Mouse (Mus musculus): ENCODE results near the gene Rarb. TPM values are rescaled to one million over a fixed set of nuclear protein-coding genes. Genes with fewer than 3 reads are reported as not detected.
A peak's percentile ranks its signal among the peaks of the same experiment; 100 is the strongest.

Gene Rarb
- polyA plus RNA-seq, 1 experiment from 2014 or later, result 7.6 TPM

GRCm38 (mm10) chr14:16547492-16548199, 271.3 kb downstream of the Rarb start:
- Histone ChIP-seq H3K4me1 (no peaks in the 10 kb centered on the region), H3K27ac (no peak overlapping the region), H3K4me2 (no peak overlapping the region), H3K9ac (no peak overlapping the region), H3K4me3 (no peak overlapping the region), H3K9me3 (replicated peaks) (no peaks in the 10 kb centered on the region), H3K36me3 (peaks cover 4% of the 10 kb centered on the region; the same call in 1 of the 2 replicates), H3K27me3 (replicated peaks) (no peaks in the 10 kb centered on the region)
- ATAC-seq, result no peak
- 69% methylated on average over 6 of the region's 6 CpGs for WGBS (ENCODE audit: insufficient replicate concordance)

GRCm38 (mm10) chr14:16544995-16545394, 274.0 kb downstream of the Rarb start:
- H3K36me3 ChIP-seq, result peaks cover 4% of the 10 kb centered on the region; the same call in 1 of the 2 replicates
- no peak overlapping the region for H3K27ac ChIP-seq
- no peaks in the 10 kb centered on the region for H3K27me3 ChIP-seq (replicated peaks)
- H3K4me3 ChIP-seq, result no peak overlapping the region
- no peak overlapping the region for H3K4me2 ChIP-seq
- no peak for ATAC-seq
- H3K9me3 ChIP-seq (replicated peaks), result no peaks in the 10 kb centered on the region
- no peaks in the 10 kb centered on the region for H3K4me1 ChIP-seq
- H3K9ac ChIP-seq, result no peak overlapping the region
- 45% methylated on average over 2 of the region's 2 CpGs for WGBS (ENCODE audit: insufficient replicate concordance)

GRCm38 (mm10) chr14:16541641-16542040, 277.3 kb downstream of the Rarb start:
- Histone ChIP-seq H3K27ac (no peak overlapping the region), H3K27me3 (replicated peaks) (no peaks in the 10 kb centered on the region), H3K36me3 (peaks cover 4% of the 10 kb centered on the region; the same call in 1 of the 2 replicates), H3K9me3 (replicated peaks) (no peaks in the 10 kb centered on the region), H3K4me3 (no peak overlapping the region), H3K4me2 (no peak overlapping the region), H3K9ac (no peak overlapping the region), H3K4me1 (no peaks in the 10 kb centered on the region)
- ATAC-seq, result no peak
- 42% methylated on average over 1 of the region's 1 CpGs for WGBS (ENCODE audit: insufficient replicate concordance)

- Histone ChIP-seq H3K9ac (0 out of 2 replicates have a peak overlapping the region, but pooled peaks have one; percentile 12), H3K36me3 (no peaks in the 10 kb centered on the region), H3K27me3 (replicated peaks) (no peaks in the 10 kb centered on the region), H3K4me1 (no peaks in the 10 kb centered on the region), H3K9me3 (replicated peaks) (no peaks in the 10 kb centered on the region), H3K27ac (no peak overlapping the region), H3K4me2 (no peak overlapping the region), H3K4me3 (no peak overlapping the region)
- 66% methylated on average over 4 of the region's 4 CpGs for WGBS (ENCODE audit: insufficient replicate concordance)
- ATAC-seq, result no peak
Observed at GRCm38 (mm10) chr14:16537433-16537832, 281.5 kb downstream of the Rarb start.

- H3K36me3 ChIP-seq, result no peaks in the 10 kb centered on the region
- H3K27ac ChIP-seq, result no peak overlapping the region
- no peak overlapping the region for H3K9ac ChIP-seq
- H3K4me1 ChIP-seq, result no peaks in the 10 kb centered on the region
- H3K4me2 ChIP-seq, result no peak overlapping the region
- ATAC-seq, result no peak
- no peaks in the 10 kb centered on the region for H3K27me3 ChIP-seq (replicated peaks)
- H3K4me3 ChIP-seq, result no peak overlapping the region
- no peaks in the 10 kb centered on the region for H3K9me3 ChIP-seq (replicated peaks)
- 67% methylated on average over 2 of the region's 2 CpGs for WGBS (ENCODE audit: insufficient replicate concordance)
Observed at GRCm38 (mm10) chr14:16528631-16529030, 290.3 kb downstream of the Rarb start.

- H3K9me3 ChIP-seq (replicated peaks), result no peaks in the 10 kb centered on the region
- WGBS (ENCODE audit: insufficient replicate concordance), result 68% methylated on average over 3 of the region's 3 CpGs
- H3K36me3 ChIP-seq, result no peaks in the 10 kb centered on the region
- H3K4me3 ChIP-seq, result no peak overlapping the region
- no peak for ATAC-seq
- no peak overlapping the region for H3K4me2 ChIP-seq
- H3K4me1 ChIP-seq, result no peaks in the 10 kb centered on the region
- no peak overlapping the region for H3K27ac ChIP-seq
- H3K27me3 ChIP-seq (replicated peaks), result no peaks in the 10 kb centered on the region
- no peak overlapping the region for H3K9ac ChIP-seq
Observed at GRCm38 (mm10) chr14:16526120-16526519, 292.8 kb downstream of the Rarb start.

- H3K4me3 ChIP-seq, result no peak overlapping the region
- H3K27me3 ChIP-seq (replicated peaks), result no peaks in the 10 kb centered on the region
- WGBS (ENCODE audit: insufficient replicate concordance), result 55% methylated on average over 5 of the region's 5 CpGs
- H3K4me2 ChIP-seq, result no peak overlapping the region
- no peaks in the 10 kb centered on the region for H3K4me1 ChIP-seq
- H3K36me3 ChIP-seq, result no peaks in the 10 kb centered on the region
- H3K9me3 ChIP-seq (replicated peaks), result no peaks in the 10 kb centered on the region
- no peak for ATAC-seq
- no peak overlapping the region for H3K9ac ChIP-seq
- H3K27ac ChIP-seq, result no peak overlapping the region
Observed at GRCm38 (mm10) chr14:16525137-16525924, 293.6 kb downstream of the Rarb start.

- no peak overlapping the region for H3K4me3 ChIP-seq
- WGBS (ENCODE audit: insufficient replicate concordance), result 81% methylated on average over 3 of the region's 3 CpGs
- no peaks in the 10 kb centered on the region for H3K36me3 ChIP-seq
- no peak overlapping the region for H3K27ac ChIP-seq
- no peak overlapping the region for H3K9ac ChIP-seq
- no peaks in the 10 kb centered on the region for H3K27me3 ChIP-seq (replicated peaks)
- H3K4me1 ChIP-seq, result no peaks in the 10 kb centered on the region
- ATAC-seq, result no peak
- H3K9me3 ChIP-seq (replicated peaks), result no peaks in the 10 kb centered on the region
- H3K4me2 ChIP-seq, result no peak overlapping the region
Observed at GRCm38 (mm10) chr14:16522852-16523251, 296.1 kb downstream of the Rarb start.

GRCm38 (mm10) chr14:16519588-16520167, 299.3 kb downstream of the Rarb start:
- Histone ChIP-seq H3K4me1 (0 out of 2 replicates have a peak, but pooled peaks cover 3% of the 10 kb centered on the region), H3K27ac (no peak overlapping the region)

GRCm38 (mm10) chr14:16517958-16518357, 301.0 kb downstream of the Rarb start:
- no peak overlapping the region for H3K9ac ChIP-seq
- no peak overlapping the region for H3K4me2 ChIP-seq
- H3K4me1 ChIP-seq, result 0 out of 2 replicates have a peak, but pooled peaks cover 3% of the 10 kb centered on the region
- ATAC-seq, result no peak
- no peak overlapping the region for H3K27ac ChIP-seq
- no peaks in the 10 kb centered on the region for H3K9me3 ChIP-seq (replicated peaks)
- no peaks in the 10 kb centered on the region for H3K27me3 ChIP-seq (replicated peaks)
- H3K36me3 ChIP-seq, result no peaks in the 10 kb centered on the region
- H3K4me3 ChIP-seq, result no peak overlapping the region

More at GRCm38 (mm10) chr14:16519588-16520167, 299.3 kb downstream of the Rarb start:
- no peaks in the 10 kb centered on the region for H3K27me3 ChIP-seq (replicated peaks)
- H3K4me3 ChIP-seq, result no peak overlapping the region
- WGBS (ENCODE audit: insufficient replicate concordance), result 67% methylated on average over 8 of the region's 8 CpGs
- ATAC-seq, result no peak
- no peaks in the 10 kb centered on the region for H3K36me3 ChIP-seq
- no peak overlapping the region for H3K9ac ChIP-seq
- no peaks in the 10 kb centered on the region for H3K9me3 ChIP-seq (replicated peaks)
- no peak overlapping the region for H3K4me2 ChIP-seq

- no peaks in the 10 kb centered on the region for H3K27me3 ChIP-seq (replicated peaks)
- H3K36me3 ChIP-seq, result no peaks in the 10 kb centered on the region
- no peak for ATAC-seq
- H3K4me2 ChIP-seq, result no peak overlapping the region
- H3K4me1 ChIP-seq, result 0 out of 2 replicates have a peak, but pooled peaks cover 3% of the 10 kb centered on the region
- no peak overlapping the region for H3K9ac ChIP-seq
- no peak overlapping the region for H3K4me3 ChIP-seq
- 42% methylated on average over 3 of the region's 3 CpGs for WGBS (ENCODE audit: insufficient replicate concordance)
- no peak overlapping the region for H3K27ac ChIP-seq
- no peaks in the 10 kb centered on the region for H3K9me3 ChIP-seq (replicated peaks)
Observed at GRCm38 (mm10) chr14:16515731-16516130, 303.2 kb downstream of the Rarb start.

- Histone ChIP-seq H3K27ac (no peak overlapping the region), H3K4me1 (no peaks in the 10 kb centered on the region), H3K36me3 (peaks cover 6% of the 10 kb centered on the region; the same call in 1 of the 2 replicates), H3K4me3 (no peak overlapping the region), H3K9me3 (replicated peaks) (no peaks in the 10 kb centered on the region), H3K27me3 (replicated peaks) (no peaks in the 10 kb centered on the region), H3K9ac (no peak overlapping the region), H3K4me2 (no peak overlapping the region)
- ATAC-seq, result no peak
- WGBS (ENCODE audit: insufficient replicate concordance), result 74% methylated on average over 4 of the region's 4 CpGs
Observed at GRCm38 (mm10) chr14:16510574-16510973, 308.4 kb downstream of the Rarb start.

All from liver, embryonic 12.5 days (tissue).